Mouse (Mus musculus): Measurements from ENCODE around the gene Vav1. TPM values are rescaled to one million over a fixed set of nuclear protein-coding genes. Genes with fewer than 3 reads are reported as not detected.

The Vav1 gene
- total RNA-seq (2021), result under 1 TPM; 0.33 to 0.56 TPM
- long read RNA-seq, experiment 1, result 0 reads
- long read RNA-seq, experiment 2, partial matches to known transcripts, result 1 of 2 reads
- long read RNA-seq, experiment 2, other reads (novel, unspliced or antisense), result 1 of 2 reads

GRCm38 (mm10) chr17:57278943-57279590 lies at the start of gene Vav1:
Gene Vav1 (plus strand): TSS chr17:57279100.
- DNase-seq, result peak; percentile 57

GRCm38 (mm10) chr17:57229851-57230727 lies 48.8 kb upstream of the Vav1 start:
- DNase-seq, result no peak

- DNase-seq, result no peak
Observed at GRCm38 (mm10) chr17:57230728-57231125, 48.2 kb upstream of the Vav1 start.

- DNase-seq, result no peak
Observed at GRCm38 (mm10) chr17:57231321-57231771, 47.6 kb upstream of the Vav1 start.

DNA sequence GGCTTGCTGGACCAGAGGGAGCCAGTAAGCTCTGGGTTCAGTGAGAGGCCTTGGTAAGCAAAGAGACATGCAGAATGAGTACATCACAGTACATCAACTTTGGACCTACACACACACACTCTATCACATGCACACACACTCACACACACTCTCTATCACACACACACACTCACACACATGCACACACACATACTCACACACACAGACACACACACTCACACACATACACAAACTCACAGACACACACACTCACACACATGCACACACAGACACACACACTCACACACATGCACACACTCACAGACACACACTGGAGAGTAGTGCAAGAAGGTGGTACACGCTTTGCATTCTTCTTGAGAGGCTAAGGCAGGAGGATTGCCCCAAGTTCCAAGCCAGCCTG lies 46.7 kb upstream of the Vav1 start:
- no peak for DNase-seq

DNA sequence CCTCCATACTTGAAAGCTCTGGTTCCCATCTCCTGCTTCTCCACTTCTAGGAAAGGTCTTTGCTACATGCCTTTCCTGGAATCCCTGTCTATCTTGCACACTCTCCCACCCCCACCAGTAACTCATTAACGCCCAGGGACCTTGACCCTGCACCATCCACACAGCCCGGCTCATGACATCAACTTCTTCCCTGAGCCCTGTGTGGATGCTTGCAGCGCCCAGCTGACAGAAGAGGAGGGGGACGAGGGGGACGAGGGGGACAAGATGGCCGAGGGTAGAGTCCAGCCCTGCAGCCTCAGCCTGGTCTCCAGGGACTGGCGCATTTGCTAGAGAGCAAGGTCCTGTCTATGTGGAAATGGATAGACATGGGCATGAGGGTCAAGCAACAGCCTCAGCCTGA lies 45.9 kb upstream of the Vav1 start:
- DNase-seq, result no peak

- no peak for DNase-seq
Observed at GRCm38 (mm10) chr17:57234254-57234928, 44.5 kb upstream of the Vav1 start.

DNA sequence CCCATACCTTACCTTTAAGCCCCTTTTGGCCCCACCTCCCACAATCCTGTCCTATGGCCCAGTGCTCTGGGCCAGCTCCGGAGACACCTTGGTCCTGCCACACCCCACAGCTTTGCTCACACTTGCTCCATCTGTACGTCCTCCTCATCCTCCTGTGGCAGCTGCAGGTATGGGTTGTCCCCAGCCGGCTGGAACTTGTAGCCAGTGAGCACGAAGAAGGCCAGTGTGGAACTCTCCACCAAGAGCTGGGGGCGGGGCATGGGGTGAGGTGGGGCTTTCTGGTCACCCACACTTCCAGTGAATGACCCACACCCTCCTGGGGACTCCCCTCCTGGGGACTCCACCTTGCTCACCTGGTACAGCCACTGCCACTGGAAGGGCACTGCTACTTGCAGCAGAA lies 43.1 kb upstream of the Vav1 start:
- no peak for DNase-seq

DNA sequence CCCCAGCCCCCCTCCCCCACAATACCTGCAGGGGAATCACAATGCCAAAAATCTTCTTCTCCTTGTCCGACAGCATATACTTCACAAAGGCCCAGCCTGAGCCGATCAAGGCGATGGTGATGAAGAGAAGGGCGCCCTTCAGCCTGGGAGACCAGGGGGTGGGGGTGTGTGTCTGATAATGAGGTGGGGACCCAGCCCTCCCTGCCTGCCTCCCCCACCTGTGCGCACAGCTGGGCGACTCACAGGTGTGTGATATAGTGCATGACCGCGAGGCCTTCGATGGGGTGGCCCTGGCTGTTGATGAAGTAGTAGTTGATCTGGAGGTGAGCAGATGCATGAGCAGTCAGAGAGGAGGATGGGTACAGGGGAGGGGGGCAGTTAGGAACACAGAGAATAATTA lies 41.7 kb upstream of the Vav1 start:
- DNase-seq, result no peak

DNA sequence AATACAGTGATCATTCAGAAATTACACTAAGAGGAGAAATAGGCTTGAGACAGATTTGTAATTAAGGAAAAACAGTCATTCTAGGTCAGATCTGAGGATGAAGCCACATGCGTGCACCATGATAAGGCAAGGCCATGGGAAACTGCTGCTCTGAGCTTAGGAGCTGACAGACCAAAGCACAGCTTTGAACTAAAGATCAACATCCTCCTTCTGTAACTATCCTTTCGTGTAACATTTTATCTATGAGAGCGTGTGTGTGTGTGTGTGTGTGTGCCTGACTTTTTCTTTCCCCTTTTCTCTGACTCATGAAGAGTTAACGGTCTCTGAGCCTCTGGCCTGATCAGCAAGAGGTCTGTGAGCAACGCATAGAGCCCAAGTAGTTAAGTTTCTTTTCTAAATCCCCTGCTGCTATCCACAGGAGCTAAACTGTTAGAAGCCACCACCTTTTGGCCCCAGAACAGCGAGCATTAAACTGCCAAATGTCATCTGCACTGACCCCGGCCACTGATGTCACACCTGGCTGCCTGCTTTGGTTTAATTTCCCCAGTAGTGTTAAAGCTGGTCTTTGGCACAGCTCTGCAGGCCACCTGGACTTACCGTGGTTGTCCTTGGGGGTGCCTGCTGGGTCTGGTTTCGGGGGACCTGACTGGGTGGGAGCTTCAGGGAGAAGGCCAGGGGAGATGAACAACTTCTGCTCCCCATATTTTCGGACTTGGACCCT lies 35.1 kb upstream of the Vav1 start:
- no peak for DNase-seq

DNA sequence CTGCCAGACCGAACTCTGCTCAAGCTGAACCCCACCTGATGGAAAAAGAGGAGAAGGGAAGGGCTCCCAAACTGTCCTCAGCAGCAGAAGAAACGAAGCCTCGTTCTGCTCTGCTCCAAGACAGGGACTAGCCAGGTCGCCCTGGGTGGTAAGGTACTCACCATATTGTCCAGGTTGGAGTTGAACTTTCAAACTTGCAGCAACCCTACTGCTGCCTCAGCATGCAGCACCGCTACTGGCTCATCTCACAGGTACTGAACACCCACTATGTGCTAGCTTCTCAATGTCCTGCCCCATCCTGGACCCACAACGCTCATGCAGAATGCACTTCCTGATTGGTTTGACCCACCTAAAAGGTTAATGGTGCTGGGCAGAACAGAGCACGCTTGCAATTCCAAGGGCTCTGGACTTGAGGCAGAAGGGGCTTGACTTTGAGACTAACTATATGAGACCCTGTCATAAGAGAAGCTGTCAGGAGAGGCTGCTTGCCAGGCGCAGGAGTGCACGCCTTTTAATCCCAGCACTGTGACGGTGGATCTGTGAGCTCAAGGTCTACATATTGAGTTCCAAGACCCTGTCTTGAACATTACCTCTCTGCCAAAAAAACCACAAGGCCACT lies 33.5 kb upstream of the Vav1 start:
- DNase-seq, result no peak

- peak; percentile 5 for DNase-seq
Observed at GRCm38 (mm10) chr17:57246663-57247392, 32.1 kb upstream of the Vav1 start.

DNA sequence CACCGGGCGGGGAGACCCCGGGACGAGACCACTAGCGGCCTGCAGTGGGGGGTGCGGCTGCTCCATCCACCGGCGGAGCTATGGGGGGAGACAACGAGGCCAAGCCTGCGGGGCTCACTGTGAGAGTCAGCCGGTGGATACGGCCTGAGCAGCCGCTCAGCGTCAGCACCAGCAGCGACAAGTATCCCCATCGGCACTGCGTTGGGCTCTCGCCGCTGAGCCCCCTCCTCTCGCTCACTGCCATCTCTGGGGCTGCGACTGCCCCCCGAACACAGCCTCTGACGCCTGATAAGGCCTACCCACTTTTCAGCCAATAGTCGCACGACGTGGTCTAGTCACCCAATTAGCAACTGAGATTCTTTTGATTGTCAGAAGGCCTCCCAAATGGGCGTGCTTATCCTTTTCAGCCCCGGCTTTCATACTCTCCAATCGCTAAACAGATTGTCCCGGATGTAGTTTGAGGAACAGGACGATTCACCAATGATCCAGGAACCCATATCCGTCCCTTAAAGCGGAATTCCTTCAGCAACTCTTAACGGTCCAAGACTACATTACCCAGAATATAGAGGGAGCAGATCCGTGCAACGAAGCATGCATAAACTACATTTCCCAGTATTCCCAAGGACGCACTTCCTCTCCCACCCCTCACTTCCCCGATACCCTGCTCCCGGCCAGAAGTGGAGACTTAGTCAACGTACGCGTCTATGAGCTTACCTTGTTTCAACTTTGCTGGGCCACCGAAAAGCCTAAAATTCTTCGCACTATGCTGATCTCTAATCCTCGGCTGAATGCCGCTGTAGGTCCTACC lies 31.3 kb upstream of the Vav1 start:
- DNase-seq, result peak; percentile 95

GRCm38 (mm10) chr17:57248201-57248699 lies 30.6 kb upstream of the Vav1 start, which contains the start of gene Gpr108:
Gene Gpr108 (minus strand): TSS chr17:57248446.
- peak; percentile 86 for DNase-seq

- DNase-seq, result peak; percentile 32
Observed at GRCm38 (mm10) chr17:57248771-57249170, 30.1 kb upstream of the Vav1 start.

- peak; percentile 95 for DNase-seq
Observed at GRCm38 (mm10) chr17:57249186-57250181, 29.4 kb upstream of the Vav1 start, which contains the start of gene Trip10. Gene Trip10 (plus strand): TSS chr17:57249455.

DNA sequence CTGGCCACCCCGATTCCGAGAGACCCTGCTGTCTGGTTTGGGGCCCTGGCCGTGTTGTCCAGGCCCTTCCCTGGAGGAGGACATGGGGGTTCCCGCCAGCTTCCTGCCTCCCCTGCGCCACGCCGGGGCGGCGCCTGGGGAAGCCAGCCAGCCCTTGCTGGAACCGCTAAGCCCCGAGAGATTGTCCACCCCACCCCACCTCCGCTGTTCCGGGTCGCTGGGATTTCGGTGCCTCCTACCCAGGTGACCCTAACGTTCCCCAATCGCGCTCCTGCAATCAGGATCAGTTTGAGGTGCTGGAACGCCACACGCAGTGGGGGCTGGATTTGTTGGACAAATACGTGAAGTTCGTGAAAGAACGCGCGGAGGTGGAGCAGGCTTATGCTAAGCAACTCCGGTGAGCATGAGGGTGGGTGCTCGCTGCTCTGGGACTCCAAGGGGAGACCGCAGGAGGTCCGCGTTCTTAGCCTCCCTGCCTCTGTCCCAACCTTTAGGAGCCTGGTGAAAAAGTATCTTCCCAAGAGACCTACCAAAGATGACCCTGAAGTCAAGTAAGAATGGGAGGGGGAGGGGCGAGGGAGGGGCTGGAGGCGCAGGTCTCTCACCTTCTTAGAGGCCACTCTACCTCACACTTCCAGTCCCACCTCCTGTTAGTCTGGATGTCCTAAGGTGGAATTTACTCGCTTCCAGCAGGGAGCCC lies 28.3 kb upstream of the Vav1 start:
- peak; percentile 78 for DNase-seq

DNA sequence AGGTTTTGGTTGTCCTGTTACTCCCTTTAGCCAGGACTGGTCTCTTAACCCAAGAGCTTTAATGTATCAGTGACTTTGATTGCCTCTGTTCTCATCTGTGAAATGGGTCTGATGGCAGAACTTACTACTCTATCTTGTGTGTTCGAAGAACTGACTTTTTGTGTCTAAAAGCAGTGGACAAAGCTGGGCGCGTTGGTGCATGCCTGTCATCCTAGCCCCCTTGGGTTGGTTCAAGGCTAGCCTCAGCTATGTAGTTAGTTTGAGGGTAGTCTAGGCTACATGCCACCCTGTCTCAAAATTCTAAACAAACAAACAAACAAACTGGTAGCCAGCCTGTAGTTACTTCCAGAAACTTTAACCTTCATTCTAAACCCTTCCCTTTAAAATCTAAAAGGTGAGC lies 27.5 kb upstream of the Vav1 start:
- peak; percentile 2 for DNase-seq
